Mouse (Mus musculus) forelimb bud, embryonic 11.5 days (tissue): ENCODE measurements around the gene Gse1.
"Not testable (repeated sequence)": the region's sequence is repeated elsewhere in the genome, so short reads cannot be mapped to it uniquely, and the experiment has no call there.

Source experiments
- DNase-seq: peaks from one replicate; pipeline ENCODE4 v3.0.0-alpha.2; 2012; ENCODE audit warnings: low read depth, low spot score

Gse1 gene

DNA sequence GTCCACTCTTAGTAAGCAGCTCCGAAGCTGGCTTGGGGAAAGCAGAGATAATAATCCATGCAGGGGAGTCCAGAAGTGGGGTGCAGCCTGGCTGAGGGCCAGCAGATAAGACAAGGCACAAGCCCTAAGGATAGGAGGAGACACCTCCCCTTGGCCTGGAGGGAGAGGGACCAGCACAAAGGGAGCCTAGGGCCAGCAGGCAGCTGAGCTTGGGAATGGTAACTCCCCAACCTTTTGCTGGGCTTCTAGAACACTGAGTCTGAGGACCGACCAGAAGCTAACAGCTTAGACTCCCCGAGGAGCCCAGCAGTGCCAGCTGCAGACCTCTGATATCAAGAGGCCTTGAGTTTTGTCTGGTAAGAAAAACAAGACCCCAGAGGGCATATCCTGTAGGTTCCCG, 115.9 kb downstream of the Gse1 start:
- no peak for DNase-seq

DNA sequence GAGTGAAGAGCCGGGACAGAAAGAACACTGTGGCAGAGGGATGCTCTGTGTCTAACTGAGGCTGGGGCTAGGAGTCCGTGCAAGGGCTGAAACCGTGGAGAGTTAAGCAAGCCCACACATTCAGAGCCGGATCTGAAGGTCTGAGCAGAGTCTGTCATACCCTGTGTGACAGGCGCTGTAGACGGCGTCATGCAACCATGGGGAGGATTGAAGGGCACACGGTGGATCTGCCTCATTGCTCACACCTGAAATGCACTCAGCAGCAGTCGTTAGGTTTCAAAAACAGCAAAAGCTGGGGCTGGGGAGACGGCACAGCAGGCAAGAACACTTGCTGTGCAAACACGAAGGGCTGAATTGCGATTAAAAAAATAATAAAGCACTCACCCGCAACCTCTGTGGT, 116.3 kb downstream of the Gse1 start:
- DNase-seq = no peak

DNA sequence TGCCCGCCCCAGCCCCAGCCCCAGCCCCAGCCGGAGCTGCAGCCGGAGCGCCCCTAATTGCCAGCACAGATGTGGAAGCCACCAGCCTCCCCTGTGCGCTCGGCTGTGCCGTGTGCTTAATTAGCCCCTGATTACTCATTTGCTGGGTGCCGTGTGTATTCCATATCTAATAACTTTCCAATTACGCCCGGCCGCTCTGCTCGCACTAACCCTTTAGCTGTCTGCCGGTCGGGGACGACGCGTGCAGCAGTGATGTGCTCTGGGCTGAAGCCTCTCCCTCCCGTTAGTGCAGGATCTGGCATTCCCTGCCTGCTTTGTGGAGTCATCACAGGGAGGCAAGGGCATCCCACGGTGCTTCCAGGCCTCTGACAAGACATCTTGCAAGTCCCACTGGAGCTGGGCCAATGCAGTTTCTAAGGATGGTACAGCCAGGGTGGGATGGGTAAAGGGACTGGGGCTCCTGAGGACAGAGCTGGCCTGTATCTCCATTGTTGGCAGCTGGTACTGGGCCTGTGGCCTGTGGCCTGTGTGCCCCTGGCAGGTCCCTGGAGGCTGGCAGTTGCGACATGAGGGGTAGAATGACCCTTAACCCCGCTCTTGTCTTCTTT, 119.6 kb downstream of the Gse1 start:
- DNase-seq = no peak

DNA sequence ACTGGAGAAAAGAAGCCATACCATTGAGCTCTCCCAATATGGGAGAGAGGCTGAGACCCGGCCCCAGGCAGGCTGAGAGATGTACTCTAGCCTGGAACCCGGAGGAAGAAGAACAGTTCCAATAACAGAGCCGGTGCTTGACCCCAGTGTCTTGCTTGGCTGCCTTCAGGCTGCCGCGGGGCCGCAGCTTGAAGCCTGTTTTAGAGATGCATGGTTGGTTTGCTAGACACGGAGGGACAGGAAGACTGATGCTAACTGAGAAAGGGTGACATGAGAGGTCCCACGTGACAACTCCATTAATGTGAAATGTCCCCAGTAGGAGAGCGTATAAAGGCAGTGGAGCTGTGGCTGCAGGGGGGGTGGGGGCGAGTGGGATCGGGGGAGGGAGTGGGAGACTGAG, 120.7 kb downstream of the Gse1 start:
- no peak for DNase-seq

DNA sequence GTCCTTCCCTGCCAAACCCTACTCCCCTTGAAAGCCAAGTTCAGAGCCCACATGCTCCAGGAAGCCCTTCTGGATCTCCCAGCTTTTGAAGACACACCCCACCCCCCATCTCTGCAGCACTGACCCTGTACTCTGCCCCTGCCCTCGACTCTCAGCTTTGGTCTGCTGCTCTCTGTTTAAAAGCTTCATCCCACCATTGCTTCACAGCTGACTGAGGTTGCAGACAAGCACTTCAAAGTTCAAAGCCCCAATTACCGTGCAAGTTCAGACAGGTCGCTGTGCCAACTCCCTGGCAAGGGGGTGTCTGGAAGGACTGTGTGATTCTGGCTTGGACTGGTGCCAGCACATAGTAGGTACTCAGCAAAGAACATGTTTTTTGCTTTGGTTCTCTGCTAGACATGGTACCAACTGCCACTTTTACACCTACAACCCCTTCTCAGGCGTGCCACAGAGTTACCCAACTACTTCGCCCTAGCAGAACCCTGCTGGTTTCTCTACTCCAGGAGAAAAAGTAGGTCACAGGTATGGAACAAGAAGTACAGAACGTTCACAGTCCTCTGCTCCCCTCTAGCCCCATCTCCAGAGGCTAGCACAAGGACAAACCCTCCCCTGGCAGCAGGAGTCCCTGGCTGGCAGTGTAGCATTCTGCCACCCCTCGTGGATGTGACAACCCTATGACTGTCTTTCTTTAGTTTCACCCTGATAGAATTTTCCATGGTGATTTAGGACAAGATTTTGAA, 123.2 kb downstream of the Gse1 start:
- DNase-seq = no peak

DNA sequence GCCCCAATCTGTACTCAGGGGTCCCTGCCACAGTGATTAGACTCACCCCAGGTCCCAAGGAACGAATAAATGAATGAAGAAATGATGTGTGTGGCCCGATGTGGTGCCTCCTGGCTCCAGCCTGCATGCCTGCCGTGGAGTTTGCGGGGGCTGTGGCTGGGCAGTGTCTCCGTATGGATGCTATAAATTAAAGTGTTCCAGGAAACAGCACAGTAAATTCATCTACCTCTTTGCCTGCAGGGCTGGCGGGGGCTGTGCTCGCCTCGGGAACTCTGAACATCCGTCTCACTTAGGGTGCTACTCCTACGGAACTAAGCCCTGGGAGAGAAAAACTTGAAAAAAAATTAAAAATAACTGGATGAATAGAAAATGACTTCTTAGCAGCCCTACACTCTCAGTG, 123.8 kb downstream of the Gse1 start:
- DNase-seq = no peak

DNA sequence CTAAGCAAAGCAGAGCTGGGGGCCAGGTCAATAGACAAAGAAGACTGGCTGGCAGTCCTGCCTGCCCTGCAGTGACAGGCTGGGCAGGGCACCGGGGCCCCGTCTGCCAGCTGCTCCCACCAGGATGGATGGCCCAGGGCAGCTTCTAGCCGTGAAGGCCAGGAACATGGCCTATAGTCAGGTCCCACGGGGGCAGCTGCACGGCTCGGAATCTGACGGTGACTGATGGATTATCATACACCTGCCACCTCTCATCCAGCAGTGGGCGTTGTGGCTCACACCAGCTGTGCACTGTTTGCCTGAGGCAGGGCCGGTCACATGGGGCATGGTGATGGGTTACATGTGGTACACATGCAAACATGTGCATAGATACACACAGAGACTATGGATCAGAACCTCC, 127.8 kb downstream of the Gse1 start:
- DNase-seq = no peak

DNA sequence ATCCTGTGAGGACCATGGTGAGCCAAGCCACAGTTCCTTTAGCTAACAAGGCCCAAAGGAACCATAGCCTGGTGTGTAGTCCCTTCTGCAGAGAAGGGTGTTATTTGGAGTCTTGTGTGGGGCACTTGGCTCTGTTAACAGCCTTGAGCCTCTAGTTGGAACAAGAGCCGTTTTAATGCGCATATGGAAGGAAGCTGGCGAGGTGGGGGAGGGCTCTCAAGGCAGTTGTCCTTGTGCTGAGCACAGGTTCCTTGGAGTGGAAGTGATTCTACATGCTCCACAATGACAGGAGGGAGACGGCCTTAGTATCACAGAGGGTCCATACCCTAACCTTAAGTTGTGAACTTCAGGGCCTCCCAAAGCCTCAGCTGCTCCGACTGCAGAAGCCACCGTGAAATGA, 129.2 kb downstream of the Gse1 start:
- no peak for DNase-seq

DNA sequence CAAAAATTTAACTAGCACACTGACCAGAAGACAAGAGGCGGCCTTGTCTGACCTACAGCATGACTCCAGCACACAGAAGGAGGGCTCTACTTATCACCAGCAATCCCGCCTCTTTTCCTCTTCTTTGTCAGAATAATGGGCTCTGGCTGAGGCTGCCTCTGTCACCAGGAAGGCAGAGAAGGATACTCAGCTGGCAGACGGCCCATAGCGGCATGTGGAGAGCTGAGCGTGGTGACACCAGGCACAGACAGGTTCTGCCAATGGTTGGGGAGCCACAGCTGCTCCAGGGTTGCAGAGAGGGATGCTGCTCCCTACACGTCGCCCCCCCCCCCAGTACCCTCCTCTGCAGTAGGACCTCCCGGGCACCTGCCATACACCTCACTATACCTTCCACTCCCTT, 133.0 kb downstream of the Gse1 start:
- DNase-seq = no peak

DNA sequence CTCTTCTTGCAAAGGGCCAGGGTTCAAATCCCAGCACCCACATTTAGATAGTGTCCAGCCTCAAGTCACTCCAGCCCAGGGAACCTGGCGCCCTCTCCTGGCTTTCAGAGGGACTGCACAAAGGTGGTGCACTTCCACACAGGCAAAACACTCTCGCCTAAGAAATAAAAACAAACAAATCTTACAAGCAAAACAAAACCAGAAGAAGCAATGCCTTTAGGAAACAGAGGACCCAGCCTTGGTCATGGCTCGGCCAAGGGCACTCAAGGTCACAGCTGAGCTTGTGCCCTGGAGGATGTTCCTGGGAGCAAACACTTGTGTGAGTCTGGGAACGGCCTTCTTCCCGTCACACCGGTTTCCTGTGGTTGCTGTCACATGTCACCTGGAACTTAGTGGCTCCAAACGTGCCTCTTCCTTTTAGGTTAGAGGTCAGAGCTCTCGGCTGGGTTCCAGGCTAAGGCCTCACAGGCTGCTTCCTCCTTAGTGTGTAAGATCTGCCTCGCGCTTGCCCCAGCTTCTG, 135.4 kb downstream of the Gse1 start:
- no peak for DNase-seq

DNA sequence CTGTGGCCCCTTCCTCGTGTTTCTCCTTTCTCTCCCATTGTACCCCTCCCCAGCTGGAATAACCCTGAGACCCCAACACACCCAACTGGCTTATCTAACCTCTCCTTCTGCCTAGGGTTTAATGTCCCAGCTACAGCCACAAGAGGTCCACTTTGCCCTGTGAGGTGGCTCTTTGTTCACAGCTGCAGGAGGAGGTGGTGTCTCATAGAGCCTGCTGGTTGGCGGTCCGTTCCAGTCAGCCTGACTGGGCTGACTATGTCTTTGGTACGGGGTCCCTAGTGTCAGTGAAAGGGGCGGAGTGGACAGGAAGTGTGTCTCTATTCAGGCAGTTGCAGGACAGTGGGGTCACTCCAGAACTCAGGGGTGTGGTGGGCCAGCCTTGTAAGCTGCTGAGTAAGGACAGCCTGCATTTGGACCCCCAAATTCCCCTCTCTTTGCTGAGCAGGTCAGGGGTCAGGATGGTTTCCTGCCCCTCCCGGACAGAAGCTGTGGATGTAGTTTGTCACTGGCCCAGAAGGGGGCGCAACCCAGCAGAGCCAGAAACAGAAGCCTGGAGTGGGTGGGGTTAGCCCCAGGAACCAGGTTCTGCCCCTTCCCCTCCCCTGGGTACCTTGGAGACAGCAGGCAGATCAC, 136.0 kb downstream of the Gse1 start:
- DNase-seq = no peak

DNA sequence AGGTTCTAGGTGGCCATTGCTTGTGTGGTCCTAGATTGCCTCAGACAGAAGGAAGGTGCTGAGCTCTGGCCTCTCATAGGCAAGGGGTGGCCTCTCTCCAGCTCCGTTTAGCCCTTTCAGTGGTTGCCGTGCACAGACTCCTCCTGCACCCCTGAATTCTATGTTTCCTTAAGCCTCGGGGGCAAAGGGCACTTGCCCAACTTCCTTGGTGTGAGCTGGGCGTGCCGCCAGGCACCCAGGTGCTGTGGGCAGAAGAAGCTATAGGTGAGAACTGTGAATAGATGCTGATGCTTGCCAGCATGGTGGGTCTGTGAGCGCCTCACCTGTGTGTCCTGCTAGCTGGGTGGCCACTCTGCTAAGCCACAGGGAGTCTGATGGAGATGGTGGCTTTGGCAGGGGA, 138.6 kb downstream of the Gse1 start:
- DNase-seq = no peak

DNA sequence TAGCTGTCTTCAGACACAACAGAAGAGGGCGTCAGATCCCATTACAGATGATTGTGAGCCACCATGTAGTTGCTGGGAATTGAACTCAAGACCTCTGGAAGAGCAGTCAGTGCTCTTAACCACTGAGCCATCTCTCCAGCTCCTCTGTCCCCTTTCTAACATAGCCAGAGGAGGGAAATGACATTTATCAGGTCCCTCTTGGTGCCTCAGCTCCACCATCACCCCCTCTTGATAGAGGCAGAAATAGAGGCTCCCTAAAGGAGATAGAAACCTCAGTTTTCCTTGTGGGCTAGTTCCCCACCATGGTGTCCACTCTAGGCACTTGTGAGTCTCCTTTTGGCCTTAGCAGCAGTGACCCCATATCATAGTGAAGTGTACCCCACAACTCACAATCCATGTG, 139.9 kb downstream of the Gse1 start:
- not testable (repeated sequence) for DNase-seq

DNA sequence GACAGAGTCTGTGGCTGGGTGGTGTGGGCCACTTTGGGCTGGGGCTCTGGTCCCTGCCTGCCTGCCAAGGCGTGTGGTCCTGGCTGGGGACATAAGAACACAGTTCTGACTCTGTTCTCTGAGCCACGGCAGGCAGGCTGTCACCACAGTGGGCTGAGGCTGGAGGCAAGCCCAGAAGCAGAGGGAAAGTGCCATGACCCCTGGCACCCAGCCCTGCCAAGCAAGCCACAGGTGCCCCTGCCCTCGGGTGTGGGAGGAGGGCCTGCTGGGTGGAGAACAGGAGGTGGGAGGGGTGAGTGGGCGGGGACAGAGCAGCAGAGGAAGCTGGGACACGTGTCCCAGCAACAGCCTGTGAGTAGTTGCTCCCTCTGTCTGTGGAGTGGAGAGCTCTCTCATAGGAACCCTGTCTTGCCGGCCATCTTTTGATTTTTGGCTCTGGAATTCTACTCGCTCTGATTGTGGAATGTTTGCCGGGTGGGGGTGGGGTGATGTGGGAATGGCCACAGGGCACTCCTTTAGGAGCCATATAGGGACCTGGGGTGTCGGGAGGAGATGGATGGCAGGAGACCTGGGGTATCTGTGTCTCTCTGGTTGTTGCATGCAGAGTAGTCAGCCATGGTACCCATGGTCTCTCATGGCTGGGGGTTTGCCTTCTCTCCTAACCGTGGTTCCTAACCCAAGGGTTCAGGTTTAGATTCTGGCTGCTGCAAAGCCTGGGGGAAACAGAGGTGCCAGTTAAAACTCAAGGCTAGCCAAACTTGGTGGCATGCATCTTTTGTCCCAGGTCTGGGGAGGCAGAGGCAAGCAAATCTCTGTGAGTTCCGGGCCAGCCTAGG, 140.8 kb downstream of the Gse1 start:
- peak; percentile 63 for DNase-seq

DNA sequence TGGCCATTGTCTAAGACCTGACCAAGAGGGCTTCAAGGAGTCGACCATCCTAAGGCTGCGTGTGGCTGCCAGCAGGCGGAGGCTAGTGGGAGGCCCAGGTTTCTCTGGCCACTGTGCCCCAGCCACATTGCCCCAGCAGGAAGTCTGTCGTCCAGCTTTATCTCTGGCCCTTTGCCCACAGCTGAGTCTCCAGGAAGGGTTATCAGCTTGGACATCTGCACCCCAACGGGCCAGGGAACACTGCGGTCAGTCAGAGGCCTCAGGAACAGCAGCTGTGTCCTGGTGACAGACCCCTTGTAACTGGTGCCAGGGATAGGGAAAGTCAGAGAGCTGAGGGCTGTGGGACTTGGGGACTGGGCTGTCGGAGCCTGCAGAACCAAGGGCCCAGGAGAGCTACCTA, 141.7 kb downstream of the Gse1 start:
- no peak for DNase-seq

DNA sequence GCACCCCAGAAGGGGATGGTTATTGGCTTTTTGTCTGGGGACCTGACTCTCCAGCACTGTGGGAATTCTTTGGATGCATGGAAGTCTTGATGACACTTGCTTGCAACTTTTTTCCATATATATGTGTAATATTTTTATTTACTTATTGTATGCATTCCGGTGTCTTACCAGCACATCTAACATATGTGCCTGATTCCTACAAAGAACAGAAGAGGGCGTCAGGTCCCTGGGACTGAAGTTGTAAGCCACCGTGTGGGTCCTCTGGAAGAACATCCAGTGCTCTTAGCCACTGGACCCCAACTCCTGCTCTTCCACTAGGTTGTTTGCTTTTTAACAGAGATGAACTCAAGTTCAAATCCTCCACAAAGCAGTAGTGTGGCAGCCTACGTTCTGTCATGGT, 142.2 kb downstream of the Gse1 start:
- DNase-seq = no peak

DNA sequence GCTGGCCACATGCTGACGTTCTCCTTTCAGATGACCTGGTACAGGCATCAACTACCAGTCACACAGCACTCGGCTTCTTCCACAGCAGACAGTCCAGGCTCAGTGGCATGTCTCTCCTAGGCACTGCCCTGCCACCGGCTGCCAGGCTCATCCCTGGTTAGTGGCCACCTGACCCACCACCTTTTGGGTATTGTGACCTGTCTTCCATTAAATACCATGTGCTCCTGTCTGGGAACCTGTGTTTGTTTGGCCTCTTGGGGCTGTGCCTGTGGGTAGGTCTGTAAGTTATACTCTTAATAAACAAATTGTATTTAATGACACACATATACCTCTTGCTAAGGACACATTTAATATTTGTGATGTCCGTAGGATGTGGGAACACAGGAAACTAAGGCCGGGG, 142.9 kb downstream of the Gse1 start:
- DNase-seq = no peak

DNA sequence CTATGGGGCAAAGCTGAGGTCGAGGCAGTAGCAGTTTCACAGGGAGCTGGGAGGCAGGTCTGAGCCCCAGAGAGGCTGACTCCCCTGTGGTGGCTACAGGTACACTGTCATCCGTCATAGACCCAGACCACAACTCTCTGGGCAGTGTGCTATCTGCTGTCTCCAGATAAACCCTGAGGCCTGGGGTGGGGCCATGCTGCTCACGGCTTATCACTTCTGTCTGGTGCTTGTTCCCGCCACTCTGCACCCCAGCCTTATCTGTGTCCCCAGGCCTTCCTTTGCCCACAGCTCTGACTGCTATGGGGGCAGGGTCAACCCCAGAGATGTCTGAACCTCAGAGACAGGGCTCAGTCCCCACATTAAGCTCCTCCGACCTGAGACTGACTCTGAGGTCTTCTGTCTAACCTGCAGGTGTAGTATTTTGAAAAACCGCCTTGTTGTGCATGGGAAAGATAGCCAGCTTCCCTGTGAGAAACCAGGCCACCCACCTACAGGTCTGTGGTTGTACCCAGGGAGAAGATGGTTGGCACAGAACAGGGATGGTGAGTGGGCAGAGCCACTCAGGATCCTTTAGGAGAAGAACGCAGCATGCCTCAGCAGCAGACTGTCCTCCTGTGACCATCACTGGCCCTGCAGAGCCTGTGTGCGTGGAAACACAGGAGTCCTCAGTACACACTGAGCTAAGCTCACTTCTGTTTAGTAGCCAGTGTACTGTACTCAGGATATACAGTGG, 143.6 kb downstream of the Gse1 start:
- no peak for DNase-seq

DNA sequence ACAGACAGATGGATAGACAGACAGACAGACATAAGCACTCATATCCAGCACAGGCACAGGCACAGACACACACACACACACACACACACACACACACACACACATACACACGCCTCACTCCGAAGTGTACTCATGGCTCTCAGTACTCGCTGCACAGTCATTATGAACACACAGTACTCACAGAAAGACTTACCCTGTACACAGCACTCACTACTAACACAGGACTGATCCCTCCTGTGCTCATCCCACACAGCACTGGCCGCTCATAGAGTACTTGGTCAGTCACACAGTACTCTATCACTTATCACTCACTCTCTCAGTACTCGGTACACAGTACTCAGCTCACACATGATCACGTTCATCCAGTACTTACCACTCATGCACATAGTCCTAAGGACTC, 144.4 kb downstream of the Gse1 start:
- no peak for DNase-seq

DNA sequence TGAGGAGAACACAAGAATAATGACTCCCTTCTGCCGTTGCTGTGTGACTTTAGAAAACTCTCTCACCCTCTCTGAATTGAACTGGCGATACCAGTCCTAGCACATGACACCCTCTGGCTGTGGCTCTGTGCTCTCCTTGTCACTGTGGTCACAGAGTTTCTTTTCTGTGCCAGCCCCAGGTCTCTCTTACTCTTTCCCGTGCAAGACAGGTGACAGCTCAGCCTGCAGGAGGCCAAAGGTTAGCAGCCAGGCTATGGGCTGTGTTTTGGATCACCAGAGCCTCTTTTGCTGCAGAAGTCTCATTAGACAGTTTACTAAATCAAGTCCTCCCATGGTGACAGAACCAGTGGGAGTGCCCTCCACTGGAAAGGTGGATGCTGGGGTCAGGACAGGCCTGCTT, 145.4 kb downstream of the Gse1 start:
- no peak for DNase-seq

DNA sequence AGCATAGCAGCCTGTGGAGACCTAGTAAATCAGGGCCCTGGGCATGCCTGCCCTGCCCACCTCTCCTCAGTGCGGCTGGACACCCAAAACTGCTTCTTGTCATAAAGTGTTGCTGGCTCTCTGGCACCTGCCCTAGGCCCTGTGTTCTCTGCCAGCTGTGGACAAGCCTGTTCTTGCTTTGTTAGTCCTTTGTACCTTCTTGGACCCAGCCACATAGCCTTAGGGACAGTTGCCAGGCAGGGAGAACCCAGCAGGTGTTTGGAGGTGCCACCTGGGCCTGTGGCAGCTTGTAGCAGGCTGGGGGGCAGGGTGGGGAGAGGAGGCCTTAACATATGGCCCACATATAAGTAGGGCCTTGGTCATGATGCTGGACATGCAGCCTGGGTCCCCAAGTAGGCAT, 145.8 kb downstream of the Gse1 start:
- DNase-seq = no peak
